Mouse (Mus musculus) forebrain, embryonic 14.5 days (tissue): ENCODE measurements around the gene Alg13. TPM values are rescaled to one million over a fixed set of nuclear protein-coding genes. Genes with fewer than 3 reads are reported as not detected.
A peak's percentile ranks its signal among the peaks of the same experiment; 100 is the strongest.

Experiments used
- ATAC-seq: fragments of 200-750 bp; cut with Nextera tagmentation; 2 replicates; pipeline ENCODE4 v1.8.0; 2017; ENCODE audit warnings: mild to moderate bottlenecking, moderate library complexity
- DNase-seq: peaks from one replicate; pipeline ENCODE4 v3.0.0-alpha.2; 2015; ENCODE audit warnings: low spot score
- H3K27ac ChIP-seq: fragments of 300-500 bp; sonication (generic); 2 replicates; pipeline ENCODE4 v1.5.1; 2014; ENCODE audit warnings: low read depth, mild to moderate bottlenecking, control low read depth, low read length, moderate library complexity
- H3K27me3 ChIP-seq: fragments of 300-500 bp; sonication (generic); replicated peaks from 2 replicates; pipeline ENCODE4 v1.6.1; 2014; ENCODE audit warnings: low read length, control low read depth, mixed read lengths; ENCODE audit not compliant: control insufficient read depth, insufficient read depth
- H3K36me3 ChIP-seq: fragments of 300-500 bp; sonication (generic); 2 replicates; pipeline ENCODE4 v1.6.1; 2014; ENCODE audit warnings: low read length, control low read depth; ENCODE audit not compliant: control insufficient read depth, insufficient read depth
- H3K4me1 ChIP-seq: fragments of 300-500 bp; sonication (generic); 2 replicates; pipeline ENCODE4 v1.6.1; 2014; ENCODE audit warnings: antibody characterized with exemption, low read length, control low read depth; ENCODE audit not compliant: control insufficient read depth, insufficient read depth
- H3K4me2 ChIP-seq: fragments of 300-500 bp; sonication (generic); 2 replicates; pipeline ENCODE4 v1.6.1; 2014; ENCODE audit warnings: mild to moderate bottlenecking, control low read depth, low read length
- H3K4me3 ChIP-seq: fragments of 300-500 bp; sonication (generic); 2 replicates; pipeline ENCODE4 v1.5.1; 2014; ENCODE audit warnings: low read depth, low read length, control low read depth
- H3K9ac ChIP-seq: fragments of 300-500 bp; sonication (generic); 2 replicates; pipeline ENCODE4 v1.6.1; 2014; ENCODE audit warnings: mild to moderate bottlenecking, low read length, control low read depth, moderate library complexity
- H3K9me3 ChIP-seq: fragments of 300-500 bp; sonication (generic); replicated peaks from 2 replicates; pipeline ENCODE4 v1.6.1; 2016; ENCODE audit warnings: low read length, control low read depth, mixed read lengths; ENCODE audit not compliant: control insufficient read depth
- WGBS: fragments of 180-500 bp; shearing (Covaris S2); extraction: QIAGEN DNeasy Blood & Tissue Kit; methylation state at CpG from one replicate; pipeline ENCODE4 v1.1.7; 2014; 5-methylcytosine and 5-hydroxymethylcytosine counted together
- polyA plus RNA-seq: library from polyadenylated mRNA; unstranded; fragments of >200 nt; fragmentation: Nextera tagmentation; extraction: Ambion mirVana; gene quantifications from 2 replicates; pipeline ENCODE4 v1.2.1, GENCODE M21; 2014

Alg13 gene
- polyA plus RNA-seq, 1 experiment from 2014 or later, result 19.5 TPM

GRCm38 (mm10) chrX:144325375-144325774 is 7.8 kb downstream of the Alg13 start:
- no peaks in the 10 kb centered on the region for H3K27me3 ChIP-seq

DNA sequence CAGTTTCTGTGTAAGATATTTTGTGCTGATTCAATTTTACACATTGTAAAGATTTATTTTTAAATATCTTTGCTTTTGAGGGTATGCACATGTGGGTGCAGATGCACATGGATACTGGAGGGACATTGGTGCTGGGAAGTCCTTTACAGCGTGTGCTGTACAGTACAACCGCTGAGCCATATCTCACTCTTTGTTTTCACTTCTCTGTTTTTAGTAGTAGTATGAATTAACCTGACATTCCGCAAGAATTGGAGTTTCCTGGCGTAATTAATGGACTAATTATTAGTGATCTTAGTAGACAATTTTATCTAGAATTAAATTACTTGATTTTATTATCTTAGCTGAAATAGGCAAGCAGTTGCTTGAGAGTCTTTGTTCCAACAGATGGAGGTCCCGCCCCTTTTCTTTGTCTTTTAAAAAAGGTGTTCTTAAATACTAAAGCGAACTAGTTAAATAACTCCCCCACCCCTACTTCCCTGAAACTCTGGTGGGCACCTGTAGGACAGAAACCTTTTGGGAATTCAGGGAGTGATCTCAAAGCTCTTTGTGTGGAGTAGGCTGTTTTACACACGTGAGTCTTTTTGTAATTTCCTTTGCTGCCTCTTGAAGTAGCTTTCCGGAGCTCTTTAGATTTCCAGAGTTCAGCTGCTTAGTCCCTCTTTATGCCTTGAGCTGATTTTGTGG is 17.9 kb downstream of the Alg13 start:
- Histone ChIP-seq H3K4me1 (no peaks in the 10 kb centered on the region), H3K9ac (no peak overlapping the region), H3K27ac (no peak overlapping the region), H3K4me2 (no peak overlapping the region), H3K9me3 (no peaks in the 10 kb centered on the region), H3K4me3 (no peak overlapping the region), H3K27me3 (no peaks in the 10 kb centered on the region), H3K36me3 (no peaks in the 10 kb centered on the region)
- DNase-seq, result no peak
- no peak for ATAC-seq
- 43% methylated on average over 8 of the region's 8 CpGs for WGBS

More at GRCm38 (mm10) chrX:144325375-144325774, 7.8 kb downstream of the Alg13 start:
- Histone ChIP-seq H3K9me3 (no peaks in the 10 kb centered on the region), H3K4me1 (no peaks in the 10 kb centered on the region), H3K9ac (no peak overlapping the region), H3K4me2 (no peak overlapping the region), H3K27ac (no peak overlapping the region), H3K4me3 (no peak overlapping the region), H3K36me3 (no peaks in the 10 kb centered on the region)
- DNase-seq, result no peak
- ATAC-seq, result no peak

DNA sequence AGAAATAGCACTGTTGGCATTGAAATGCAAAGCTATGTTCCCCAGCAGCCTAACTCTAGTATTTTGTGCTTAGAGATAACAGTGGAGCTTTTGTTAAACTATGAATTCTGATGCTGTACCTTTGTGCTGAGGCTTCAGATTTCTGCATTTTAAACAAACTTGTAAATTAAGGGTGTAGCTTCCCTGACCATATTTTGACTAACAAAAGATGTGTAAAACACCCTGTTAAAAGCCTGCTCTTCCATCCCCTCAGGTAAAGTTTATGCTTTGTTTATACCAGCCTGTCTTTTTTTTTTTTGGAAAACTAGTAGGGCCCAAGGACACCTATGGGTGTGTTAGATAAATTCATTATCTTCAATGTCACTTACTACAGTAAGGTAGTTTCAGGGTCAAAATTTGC is 20.3 kb downstream of the Alg13 start:
- H3K36me3 ChIP-seq, result no peaks in the 10 kb centered on the region
- no peak overlapping the region for H3K4me3 ChIP-seq
- H3K27ac ChIP-seq, result no peak overlapping the region
- no peak overlapping the region for H3K9ac ChIP-seq
- no peak for ATAC-seq
- no peak for DNase-seq
- H3K9me3 ChIP-seq, result no peaks in the 10 kb centered on the region
- no peak overlapping the region for H3K4me2 ChIP-seq
- H3K27me3 ChIP-seq, result no peaks in the 10 kb centered on the region
- no peaks in the 10 kb centered on the region for H3K4me1 ChIP-seq

- H3K27me3 ChIP-seq, result no peaks in the 10 kb centered on the region
- H3K36me3 ChIP-seq, result no peaks in the 10 kb centered on the region
- ATAC-seq (no peak), DNase-seq (no peak)
- H3K4me3 ChIP-seq, result no peak overlapping the region
- no peak overlapping the region for H3K27ac ChIP-seq
- H3K4me2 ChIP-seq, result no peak overlapping the region
- H3K9me3 ChIP-seq, result no peaks in the 10 kb centered on the region
- no peaks in the 10 kb centered on the region for H3K4me1 ChIP-seq
- H3K9ac ChIP-seq, result no peak overlapping the region
These were observed 20.8 kb downstream of the Alg13 start for GRCm38 (mm10) chrX:144338355-144338754.

GRCm38 (mm10) chrX:144374196-144374595 is 56.6 kb downstream of the Alg13 start:
- no peak for ATAC-seq
- WGBS, result 83% methylated on average over 2 of the region's 2 CpGs
- Histone ChIP-seq H3K36me3 (no peaks in the 10 kb centered on the region), H3K9me3 (no peaks in the 10 kb centered on the region), H3K9ac (no peak overlapping the region), H3K27me3 (no peaks in the 10 kb centered on the region), H3K4me3 (no peak overlapping the region), H3K27ac (no peak overlapping the region), H3K4me1 (no peaks in the 10 kb centered on the region), H3K4me2 (no peak overlapping the region)
- DNase-seq, result no peak

GRCm38 (mm10) chrX:144403526-144403925 is 85.9 kb downstream of the Alg13 start:
- Histone ChIP-seq H3K9me3 (no peaks in the 10 kb centered on the region), H3K27me3 (no peaks in the 10 kb centered on the region), H3K27ac (no peak overlapping the region), H3K9ac (no peak overlapping the region), H3K4me1 (no peaks in the 10 kb centered on the region), H3K4me2 (no peak overlapping the region), H3K36me3 (no peaks in the 10 kb centered on the region), H3K4me3 (no peak overlapping the region)
- 33% methylated on average over 7 of the region's 7 CpGs for WGBS
- ATAC-seq (peak; percentile 85), DNase-seq (peak; percentile 58)

DNA sequence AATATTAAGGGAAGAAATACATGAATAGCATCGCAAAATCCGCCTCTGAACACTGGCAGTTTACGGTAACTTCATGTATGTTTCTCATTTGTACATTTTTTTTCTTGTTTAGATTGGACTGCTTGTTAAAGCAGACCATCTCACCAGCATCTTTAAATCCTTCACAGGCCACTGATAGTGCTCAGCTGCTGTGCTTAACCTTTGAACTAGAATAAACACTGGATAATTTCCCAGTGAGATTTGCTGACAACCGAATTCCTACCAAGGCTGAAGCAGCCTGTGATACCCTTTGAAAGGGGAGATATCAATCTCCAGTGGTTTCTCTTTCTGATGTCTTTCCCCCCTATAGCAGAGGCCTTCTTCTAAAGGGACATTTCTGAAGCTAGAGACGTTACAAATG is 90.4 kb downstream of the Alg13 start:
- DNase-seq, result no peak
- Histone ChIP-seq H3K27me3 (no peaks in the 10 kb centered on the region), H3K27ac (no peak overlapping the region), H3K4me1 (no peaks in the 10 kb centered on the region), H3K9me3 (no peaks in the 10 kb centered on the region), H3K9ac (no peak overlapping the region), H3K4me2 (no peak overlapping the region), H3K36me3 (no peaks in the 10 kb centered on the region), H3K4me3 (no peak overlapping the region)
- no peak for ATAC-seq
- 89% methylated on average over 5 of the region's 5 CpGs for WGBS

DNA sequence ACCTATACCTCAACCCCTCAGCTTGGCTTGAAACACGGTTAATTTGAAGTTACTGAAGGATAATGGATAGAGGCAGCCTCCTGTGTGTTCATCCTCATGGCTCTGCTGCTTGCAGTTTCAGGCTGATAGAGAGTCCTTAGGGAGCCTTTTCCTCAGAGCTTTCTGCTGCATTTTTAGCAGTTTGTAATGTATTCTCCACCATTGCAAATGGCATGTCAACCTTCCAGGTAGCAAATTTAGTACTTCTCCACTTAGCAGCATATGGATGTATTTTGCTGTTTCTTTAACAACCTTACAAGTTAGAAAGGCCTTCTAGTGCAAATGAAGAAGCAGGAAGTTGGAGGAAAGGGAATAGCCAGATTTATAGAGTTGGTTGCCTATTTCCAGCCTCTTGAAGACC is 102.7 kb downstream of the Alg13 start:
- Histone ChIP-seq H3K9me3 (no peaks in the 10 kb centered on the region), H3K27ac (no peak overlapping the region), H3K4me3 (no peak overlapping the region), H3K4me2 (no peak overlapping the region), H3K36me3 (no peaks in the 10 kb centered on the region), H3K9ac (no peak overlapping the region), H3K4me1 (no peaks in the 10 kb centered on the region), H3K27me3 (no peaks in the 10 kb centered on the region)
- no peak for ATAC-seq
- 70% methylated on average over 1 of the region's 1 CpGs for WGBS
- DNase-seq, result no peak

DNA sequence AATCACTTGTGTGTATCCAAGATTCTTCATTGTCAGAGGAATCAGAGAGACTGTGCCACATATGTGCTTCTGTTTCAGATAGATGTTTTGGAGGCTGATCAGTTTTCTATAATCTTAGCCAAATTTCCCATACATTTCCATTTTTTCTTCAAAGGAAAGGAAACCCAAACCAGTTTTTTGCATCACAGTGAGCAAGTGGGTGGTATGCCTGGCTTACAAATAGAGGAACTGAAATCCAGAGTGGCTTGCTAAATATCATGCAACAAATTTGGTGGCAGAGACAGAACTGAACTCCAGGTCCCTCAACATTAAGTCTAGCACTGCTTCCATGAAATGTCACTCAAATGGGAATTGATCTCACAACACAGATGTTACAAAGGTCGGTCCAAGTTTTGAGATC is 103.5 kb downstream of the Alg13 start:
- no peak overlapping the region for H3K4me2 ChIP-seq
- no peak overlapping the region for H3K9ac ChIP-seq
- DNase-seq (no peak), ATAC-seq (no peak)
- no peaks in the 10 kb centered on the region for H3K36me3 ChIP-seq
- H3K4me1 ChIP-seq, result no peaks in the 10 kb centered on the region
- H3K9me3 ChIP-seq, result no peaks in the 10 kb centered on the region
- no peaks in the 10 kb centered on the region for H3K27me3 ChIP-seq
- WGBS, result 81% methylated on average over 1 of the region's 1 CpGs
- H3K4me3 ChIP-seq, result no peak overlapping the region
- no peak overlapping the region for H3K27ac ChIP-seq
